Mouse (Mus musculus) limb, embryonic 13.5 days (tissue): ENCODE results near the gene Gm20425. TPM values are rescaled to one million over a fixed set of nuclear protein-coding genes. Genes with fewer than 3 reads are reported as not detected.
A peak's percentile ranks its signal among the peaks of the same experiment; 100 is the strongest.

Experiments used
- ATAC-seq: fragments of 200-750 bp; cut with Nextera tagmentation; 2 replicates; pipeline ENCODE4 v1.8.0; 2017; ENCODE audit warnings: low read depth, moderate number of reproducible peaks, moderate TSS enrichment; ENCODE audit not compliant: low FRiP score
- H3K27ac ChIP-seq: fragments of 300-500 bp; sonication (generic); 2 replicates; pipeline ENCODE4 v1.5.1; 2015; ENCODE audit warnings: inconsistent platforms, mild to moderate bottlenecking, moderate library complexity
- H3K27me3 ChIP-seq: fragments of 300-500 bp; sonication (generic); 2 replicates; pipeline ENCODE4 v1.6.1; 2015; ENCODE audit warnings: mild to moderate bottlenecking, inconsistent platforms
- H3K36me3 ChIP-seq: fragments of 300-500 bp; sonication (generic); 2 replicates; pipeline ENCODE4 v1.6.1; 2015; ENCODE audit warnings: inconsistent platforms, mild to moderate bottlenecking, moderate library complexity
- H3K4me1 ChIP-seq: fragments of 300-500 bp; sonication (generic); 2 replicates; pipeline ENCODE4 v1.6.1; 2015; ENCODE audit warnings: inconsistent platforms
- H3K4me2 ChIP-seq: fragments of 300-500 bp; sonication (generic); replicated peaks from 2 replicates; pipeline ENCODE4 v1.6.1; 2015; ENCODE audit warnings: inconsistent platforms, mild to moderate bottlenecking, moderate library complexity
- H3K4me3 ChIP-seq: fragments of 300-500 bp; sonication (generic); 2 replicates; pipeline ENCODE4 v1.5.1; 2015; ENCODE audit warnings: moderate library complexity, mild to moderate bottlenecking, inconsistent platforms
- H3K9ac ChIP-seq: fragments of 300-500 bp; sonication (generic); 2 replicates; pipeline ENCODE4 v1.6.1; 2015; ENCODE audit warnings: mild to moderate bottlenecking, inconsistent platforms
- H3K9me3 ChIP-seq: fragments of 300-500 bp; sonication (generic); 2 replicates; pipeline ENCODE4 v1.6.1; 2016; ENCODE audit warnings: inconsistent platforms
- WGBS: fragments of 180-500 bp; shearing (Covaris S2); methylation state at CpG from one replicate; pipeline ENCODE4 v1.1.7; 2015; 5-methylcytosine and 5-hydroxymethylcytosine counted together
- polyA plus RNA-seq: library from polyadenylated mRNA; unstranded; fragments of >200 nt; fragmentation: Nextera tagmentation; extraction: Ambion mirVana; gene quantifications from 2 replicates; pipeline ENCODE4 v1.2.1, GENCODE M21; 2015

Gene Gm20425
- polyA plus RNA-seq, 1 experiment from 2014 or later: 1.3 TPM

DNA sequence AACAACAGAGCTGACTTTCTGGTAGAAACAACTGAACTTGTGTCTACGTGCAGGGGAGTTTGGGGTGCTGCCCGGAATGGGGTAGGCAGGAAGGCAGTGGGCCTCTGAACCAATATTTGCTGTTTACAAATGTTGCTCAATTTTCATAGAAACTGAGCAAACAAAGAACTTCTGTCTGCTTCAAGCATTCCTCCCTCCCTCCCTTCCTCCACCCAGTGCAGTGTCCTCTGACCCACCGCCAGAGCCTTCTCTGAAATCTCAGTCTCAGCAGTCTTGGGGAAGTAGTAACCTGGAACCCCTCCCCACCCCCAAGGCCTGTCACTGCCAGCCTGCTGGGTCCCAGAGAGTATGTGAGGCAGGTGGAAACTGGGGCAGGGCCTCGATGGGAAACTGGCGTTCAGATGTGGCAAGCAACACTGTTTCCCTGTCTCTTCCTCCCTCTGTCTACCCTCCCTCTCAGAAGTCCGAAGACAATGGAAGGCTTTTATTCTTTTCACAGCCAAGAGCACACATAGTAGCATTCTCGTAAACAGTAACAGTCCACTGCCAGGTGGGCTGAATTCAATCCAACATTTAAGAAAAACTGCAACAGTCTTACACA, 4.6 kb upstream of the Gm20425 start:
- H3K4me2 ChIP-seq: no peak overlapping the region
- 59% methylated on average over 7 of the region's 7 CpGs for WGBS
- no peak overlapping the region for H3K9ac ChIP-seq
- no peaks in the 10 kb centered on the region for H3K9me3 ChIP-seq
- no peaks in the 10 kb centered on the region for H3K27me3 ChIP-seq
- H3K27ac ChIP-seq: peak overlapping the region; percentile 1
- peaks cover 11% of the 10 kb centered on the region for H3K4me1 ChIP-seq
- no peaks in the 10 kb centered on the region for H3K36me3 ChIP-seq
- ATAC-seq: no peak
- H3K4me3 ChIP-seq: no peak overlapping the region

DNA sequence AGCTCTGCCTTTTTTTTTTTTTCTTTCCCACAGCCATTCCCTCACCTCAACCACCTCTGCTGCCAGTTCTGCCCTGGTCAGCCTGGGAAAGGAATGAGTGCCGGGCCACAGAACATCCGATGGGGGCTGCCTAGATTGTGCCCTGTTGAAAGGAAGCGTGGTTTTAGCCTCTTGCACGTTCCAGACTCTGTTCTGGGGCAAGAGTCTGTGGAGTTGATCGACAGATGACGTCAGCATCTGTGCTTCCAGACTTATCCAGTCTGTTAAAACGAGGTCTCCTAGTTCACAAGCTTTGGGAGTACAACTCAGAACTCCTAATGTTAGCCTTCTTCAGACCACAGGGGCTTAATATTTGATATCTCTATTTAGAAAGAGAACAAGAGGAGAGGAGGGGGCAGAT, 4.0 kb upstream of the Gm20425 start:
- 68% methylated on average over 7 of the region's 7 CpGs for WGBS
- Histone ChIP-seq H3K4me2 (no peak overlapping the region), H3K4me1 (peaks cover 11% of the 10 kb centered on the region), H3K36me3 (no peaks in the 10 kb centered on the region), H3K27ac (peak overlapping the region; percentile 1; the same call in 1 of the 2 replicates), H3K27me3 (no peaks in the 10 kb centered on the region), H3K9ac (no peak overlapping the region), H3K4me3 (no peak overlapping the region), H3K9me3 (no peaks in the 10 kb centered on the region)
- ATAC-seq: no peak

DNA sequence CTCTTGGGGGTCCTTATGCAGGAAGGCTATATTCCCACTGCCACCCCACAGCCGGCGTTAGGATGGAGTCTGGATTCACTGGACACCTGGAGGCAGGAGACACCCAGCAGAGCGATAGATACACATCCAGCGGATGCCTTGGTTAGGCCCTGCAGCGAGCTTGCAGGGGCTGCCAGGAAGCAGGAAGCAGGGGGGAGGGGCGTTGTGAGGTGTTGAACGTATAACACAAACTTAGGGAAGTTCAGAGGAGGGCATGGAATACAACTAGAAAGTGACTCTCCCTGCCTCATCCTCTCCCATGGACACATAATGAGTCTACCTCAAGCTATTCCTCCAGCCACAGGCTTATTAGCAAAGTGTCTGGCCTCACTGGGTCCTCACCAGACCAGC, 2.9 kb upstream of the Gm20425 start:
- Histone ChIP-seq H3K4me3 (no peak overlapping the region), H3K27me3 (no peaks in the 10 kb centered on the region), H3K27ac (no peak overlapping the region), H3K9ac (no peak overlapping the region), H3K4me1 (peaks cover 11% of the 10 kb centered on the region), H3K9me3 (no peaks in the 10 kb centered on the region), H3K36me3 (no peaks in the 10 kb centered on the region), H3K4me2 (no peak overlapping the region)
- ATAC-seq: no peak
- 49% methylated on average over 7 of the region's 7 CpGs for WGBS

DNA sequence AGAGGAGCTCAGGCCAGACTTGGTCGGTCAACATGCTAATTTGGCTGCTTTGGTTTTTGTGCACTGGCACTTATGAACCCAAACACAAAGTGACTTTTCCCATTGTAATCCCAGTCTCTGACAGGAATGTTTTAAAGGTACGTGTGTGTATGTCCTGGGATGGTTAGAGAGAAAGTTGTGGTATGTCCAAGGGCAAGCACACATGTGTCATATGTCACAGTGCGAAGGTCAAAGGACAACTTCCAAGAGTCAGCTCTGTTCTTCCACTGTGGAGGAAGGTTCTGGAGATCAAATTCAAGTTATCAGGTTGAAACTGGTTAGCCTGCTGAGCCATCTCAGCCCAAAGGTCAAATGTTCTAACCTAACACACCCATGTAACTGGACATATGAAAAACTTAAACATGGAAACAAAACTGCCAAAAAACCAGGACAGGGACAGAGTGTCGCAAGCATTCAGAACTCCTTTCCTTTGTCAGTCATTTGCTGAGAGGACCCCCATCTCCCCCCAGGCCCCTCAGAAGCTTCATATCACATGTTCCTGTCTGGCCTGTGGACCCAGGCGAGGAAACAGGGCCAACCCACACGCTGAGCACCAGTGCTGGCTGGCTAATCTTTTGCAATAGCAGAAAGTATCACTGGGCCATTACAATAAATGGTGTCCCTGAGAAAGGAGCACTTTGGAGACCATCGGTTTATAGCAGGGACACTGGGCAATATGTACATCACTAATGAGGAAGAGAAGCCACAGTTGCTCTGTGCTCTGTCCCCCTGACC, 2.3 kb upstream of the Gm20425 start:
- Histone ChIP-seq H3K4me3 (no peak overlapping the region), H3K27ac (no peak overlapping the region), H3K9me3 (no peaks in the 10 kb centered on the region), H3K27me3 (no peaks in the 10 kb centered on the region), H3K36me3 (no peaks in the 10 kb centered on the region), H3K4me2 (no peak overlapping the region), H3K4me1 (peaks cover 11% of the 10 kb centered on the region), H3K9ac (no peak overlapping the region)
- WGBS: 89% methylated on average over 7 of the region's 7 CpGs
- ATAC-seq: no peak

DNA sequence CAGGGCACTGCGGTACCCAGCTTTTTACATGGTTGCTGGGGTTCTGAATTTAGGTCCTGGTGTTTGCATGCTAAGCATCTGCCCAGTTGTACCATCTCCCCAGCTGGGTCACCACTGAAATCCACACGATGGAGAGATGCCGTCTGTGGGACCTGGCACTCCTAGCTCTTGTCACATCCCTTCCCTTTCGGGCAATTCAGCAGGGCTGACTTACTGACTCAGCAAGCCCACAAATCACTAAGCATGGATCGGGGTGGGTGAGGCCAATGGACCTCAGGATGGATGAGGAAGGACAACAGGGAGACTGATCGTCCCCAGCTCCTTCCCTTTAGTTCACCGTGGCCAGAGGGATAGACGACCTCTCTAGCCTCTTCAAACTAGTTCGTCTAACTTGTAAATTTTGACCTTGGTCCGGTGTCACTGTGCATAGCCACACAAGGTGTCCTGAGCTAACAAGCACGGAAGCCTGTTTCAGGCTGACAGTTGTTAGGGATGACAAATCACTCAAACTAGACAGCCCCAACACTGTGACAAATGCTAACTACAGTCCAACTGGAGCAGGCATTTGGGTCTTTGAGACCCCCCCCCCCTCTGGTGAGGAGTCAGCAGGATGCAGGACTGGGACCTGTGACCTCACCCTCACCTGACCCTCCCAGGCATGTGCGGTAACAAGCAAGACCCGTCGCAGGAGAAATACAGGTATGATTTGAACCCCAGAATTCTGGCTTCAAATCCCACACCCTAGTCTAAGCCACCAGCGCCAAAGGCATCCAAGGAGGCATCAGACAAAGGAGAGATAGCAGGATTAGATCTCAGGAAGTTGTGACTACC, 855 bp downstream of the Gm20425 start:
- Histone ChIP-seq H3K4me1 (peaks cover 4% of the 10 kb centered on the region; the same call in 1 of the 2 replicates), H3K36me3 (no peaks in the 10 kb centered on the region), H3K27ac (no peak overlapping the region), H3K27me3 (no peaks in the 10 kb centered on the region), H3K9me3 (no peaks in the 10 kb centered on the region), H3K9ac (no peak overlapping the region), H3K4me3 (no peak overlapping the region), H3K4me2 (no peak overlapping the region)
- ATAC-seq: no peak
- WGBS: 83% methylated on average over 15 of the region's 15 CpGs

DNA sequence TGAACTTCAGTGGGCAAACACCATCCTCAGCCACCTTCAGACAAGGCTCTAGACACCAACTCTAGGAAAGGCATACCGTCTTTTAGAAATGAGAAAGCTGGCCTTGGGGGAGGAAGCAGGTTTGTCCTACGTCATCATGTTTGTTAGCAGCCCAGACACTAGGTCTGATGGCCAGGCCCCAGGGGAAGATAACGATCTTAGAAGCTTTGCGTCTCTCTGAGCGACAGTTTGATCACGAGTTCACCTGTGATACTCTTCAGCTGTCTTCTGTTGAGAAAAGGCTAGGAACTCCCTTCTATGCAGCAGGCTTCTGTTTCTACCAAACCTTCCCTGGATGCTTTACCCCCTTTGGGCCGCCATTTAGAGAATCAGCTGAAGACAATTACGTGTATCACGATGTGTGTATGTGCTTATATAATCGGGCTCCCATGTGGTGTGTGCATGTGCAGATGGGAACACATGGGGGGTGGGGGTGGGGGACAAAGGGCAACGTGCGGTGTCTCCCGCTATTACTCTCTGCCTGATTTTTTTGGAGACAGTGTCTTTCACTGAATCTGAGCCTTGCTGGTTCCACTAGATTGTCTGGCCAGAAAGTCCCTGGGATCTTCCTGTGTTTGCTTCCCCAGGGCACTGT, 1.6 kb downstream of the Gm20425 start:
- Histone ChIP-seq H3K4me1 (peaks cover 4% of the 10 kb centered on the region; the same call in 1 of the 2 replicates), H3K36me3 (no peaks in the 10 kb centered on the region), H3K27ac (no peak overlapping the region), H3K27me3 (no peaks in the 10 kb centered on the region), H3K4me3 (no peak overlapping the region), H3K9me3 (no peaks in the 10 kb centered on the region), H3K4me2 (no peak overlapping the region), H3K9ac (no peak overlapping the region)
- 81% methylated on average over 13 of the region's 13 CpGs for WGBS
- no peak for ATAC-seq

DNA sequence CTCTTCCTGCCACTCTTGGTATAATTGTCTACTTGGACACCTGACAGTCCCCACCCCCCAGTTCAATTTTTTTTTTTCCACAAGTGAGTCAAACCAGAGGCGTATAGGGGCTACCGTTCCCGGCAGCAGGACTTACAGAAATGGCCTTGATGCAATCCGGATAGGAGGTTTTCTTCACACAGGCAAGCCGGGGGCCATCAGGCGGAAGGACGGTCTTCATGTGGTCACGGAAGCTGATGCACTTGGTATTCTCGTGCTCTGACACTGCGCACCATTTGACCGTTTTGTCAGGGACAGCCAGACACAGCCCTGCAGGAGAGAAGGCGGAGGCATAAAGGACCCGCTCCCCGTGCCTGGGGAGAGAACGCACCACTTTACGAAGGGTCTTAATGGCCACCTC, 2.3 kb downstream of the Gm20425 start:
- no peak for ATAC-seq
- Histone ChIP-seq H3K9ac (no peak overlapping the region), H3K4me1 (no peaks in the 10 kb centered on the region), H3K27ac (no peak overlapping the region), H3K4me2 (no peak overlapping the region), H3K9me3 (no peaks in the 10 kb centered on the region), H3K27me3 (no peaks in the 10 kb centered on the region), H3K36me3 (no peaks in the 10 kb centered on the region), H3K4me3 (no peak overlapping the region)
- WGBS: 90% methylated on average over 16 of the region's 16 CpGs

DNA sequence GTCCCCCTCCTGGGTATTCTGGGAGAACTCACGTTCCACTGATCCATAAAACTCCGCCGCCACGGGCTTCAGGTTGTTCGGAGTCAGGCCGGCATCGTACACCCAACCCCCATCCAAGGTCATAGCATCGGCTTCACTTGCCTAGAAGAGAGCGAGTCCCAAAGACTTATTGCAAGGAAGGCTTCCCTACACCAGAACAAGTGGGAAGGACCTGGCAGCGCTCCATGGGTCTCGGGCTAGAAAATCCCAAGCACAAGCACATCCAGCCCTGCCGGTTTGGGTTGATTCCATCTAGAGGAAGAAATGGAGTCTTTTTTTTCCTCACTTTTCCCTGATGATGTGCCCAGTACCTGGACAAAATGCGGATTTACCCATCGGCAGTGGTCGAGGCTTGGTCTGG, 3.3 kb downstream of the Gm20425 start:
- 90% methylated on average over 15 of the region's 15 CpGs for WGBS
- Histone ChIP-seq H3K4me1 (no peaks in the 10 kb centered on the region), H3K9ac (no peak overlapping the region), H3K9me3 (no peaks in the 10 kb centered on the region), H3K36me3 (no peaks in the 10 kb centered on the region), H3K27me3 (no peaks in the 10 kb centered on the region), H3K4me3 (no peak overlapping the region), H3K4me2 (no peak overlapping the region), H3K27ac (no peak overlapping the region)
- ATAC-seq: no peak

DNA sequence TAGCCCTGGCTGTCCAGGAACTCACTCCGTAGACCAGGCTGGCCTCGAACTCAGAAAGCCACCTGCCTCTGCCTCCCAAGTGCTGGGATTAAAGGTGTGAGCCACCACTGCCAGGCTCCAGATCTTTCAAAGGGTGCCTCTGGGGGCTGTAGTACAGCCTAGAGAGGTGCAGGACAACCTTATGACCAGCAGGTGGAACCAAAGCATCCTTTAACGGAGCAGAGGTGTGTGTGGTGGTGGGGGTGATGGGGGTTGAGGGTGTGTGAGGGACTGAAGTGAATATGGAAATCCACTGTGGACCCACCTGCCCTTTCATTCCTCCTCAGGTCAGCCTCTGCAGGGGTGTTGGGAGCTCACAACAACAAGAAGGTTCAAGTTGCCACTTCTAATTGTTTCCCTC, 4.6 kb downstream of the Gm20425 start:
- WGBS: 64% methylated on average over 3 of the region's 3 CpGs
- H3K4me1 ChIP-seq: no peaks in the 10 kb centered on the region
- ATAC-seq: no peak

DNA sequence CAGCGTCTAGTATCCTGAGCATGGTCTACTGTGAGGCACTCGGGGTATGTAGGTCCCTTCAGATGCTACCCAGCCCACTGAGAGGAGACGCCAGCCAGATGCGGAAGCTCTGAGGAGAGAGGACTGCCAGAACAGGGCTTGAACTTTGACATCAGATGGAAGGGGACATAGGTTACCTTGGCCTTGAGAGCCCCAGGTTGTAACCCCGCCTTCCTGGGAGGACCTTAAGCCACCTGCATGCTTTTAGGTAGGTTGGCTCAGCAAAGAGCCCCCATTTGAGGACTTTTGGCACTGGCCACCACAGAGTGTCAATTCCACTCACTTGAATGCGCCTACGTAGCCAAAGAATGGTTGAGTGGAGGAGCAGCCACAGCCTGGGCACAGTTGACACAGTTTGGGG, 5.4 kb downstream of the Gm20425 start:
- H3K36me3 ChIP-seq: no peaks in the 10 kb centered on the region
- no peaks in the 10 kb centered on the region for H3K27me3 ChIP-seq
- H3K4me2 ChIP-seq: no peak overlapping the region
- ATAC-seq: no peak; the same call in 1 of the 2 replicates
- no peak overlapping the region for H3K9ac ChIP-seq
- H3K9me3 ChIP-seq: no peaks in the 10 kb centered on the region
- WGBS: 96% methylated on average over 7 of the region's 7 CpGs
- H3K4me1 ChIP-seq: no peaks in the 10 kb centered on the region
- H3K4me3 ChIP-seq: no peak overlapping the region
- no peak overlapping the region for H3K27ac ChIP-seq

More for the DNA sequence above, 4.6 kb downstream of the Gm20425 start:
- no peaks in the 10 kb centered on the region for H3K27me3 ChIP-seq
- H3K4me2 ChIP-seq: no peak overlapping the region
- H3K27ac ChIP-seq: no peak overlapping the region
- no peak overlapping the region for H3K9ac ChIP-seq
- no peak overlapping the region for H3K4me3 ChIP-seq
- H3K36me3 ChIP-seq: no peaks in the 10 kb centered on the region
- no peaks in the 10 kb centered on the region for H3K9me3 ChIP-seq

DNA sequence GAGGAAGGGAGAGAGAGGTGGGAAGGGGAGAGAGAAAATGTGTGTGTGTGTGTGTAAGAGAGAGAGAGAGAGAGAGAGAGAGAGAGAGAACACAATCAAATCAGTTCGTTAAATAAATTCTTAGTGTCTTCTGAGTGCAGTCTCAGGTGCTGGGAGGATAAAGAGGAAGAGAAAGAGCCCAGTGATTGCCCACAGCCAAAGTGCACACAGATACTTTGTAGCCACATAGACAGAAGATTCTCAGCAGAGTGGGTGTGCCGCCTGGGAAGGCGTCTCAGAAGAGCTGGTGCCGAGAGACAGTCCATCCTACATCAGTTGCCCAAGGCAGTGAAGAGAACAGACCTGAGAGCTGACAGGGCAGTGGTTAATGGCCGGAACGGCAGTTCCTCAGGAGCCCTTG, 15.8 kb downstream of the Gm20425 start:
- no peaks in the 10 kb centered on the region for H3K4me1 ChIP-seq
- WGBS: 84% methylated on average over 6 of the region's 6 CpGs
- no peaks in the 10 kb centered on the region for H3K36me3 ChIP-seq
- H3K9me3 ChIP-seq: no peaks in the 10 kb centered on the region
- no peak overlapping the region for H3K27ac ChIP-seq
- no peaks in the 10 kb centered on the region for H3K27me3 ChIP-seq
- no peak overlapping the region for H3K4me3 ChIP-seq
- H3K4me2 ChIP-seq: no peak overlapping the region
- H3K9ac ChIP-seq: no peak overlapping the region
- no peak for ATAC-seq

DNA sequence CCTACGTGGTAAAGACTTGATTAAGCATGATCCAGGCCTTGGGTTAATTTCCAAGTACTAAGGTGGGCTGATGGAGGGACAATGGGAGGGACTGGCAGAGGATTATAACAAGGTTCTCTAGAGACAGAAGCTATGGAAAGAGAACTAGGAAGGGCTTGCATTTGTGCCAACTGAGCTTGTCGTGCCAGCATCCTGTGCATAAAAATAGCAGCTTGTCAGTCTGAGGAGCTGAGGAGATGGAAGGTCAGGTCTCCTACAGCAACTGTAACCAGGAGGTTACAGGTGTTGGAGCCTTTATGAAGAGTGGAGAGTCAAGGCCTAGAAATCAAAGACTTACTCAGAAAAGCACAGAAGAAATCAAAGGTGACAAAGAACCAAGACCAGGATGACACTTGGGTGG, 16.5 kb downstream of the Gm20425 start:
- H3K9me3 ChIP-seq: no peaks in the 10 kb centered on the region
- no peak for ATAC-seq
- no peaks in the 10 kb centered on the region for H3K4me1 ChIP-seq
- 0 out of 2 replicates have a peak overlapping the region, but pooled peaks have one; percentile 13 for H3K9ac ChIP-seq
- H3K4me3 ChIP-seq: no peak overlapping the region
- no peaks in the 10 kb centered on the region for H3K27me3 ChIP-seq
- no peak overlapping the region for H3K27ac ChIP-seq
- no peaks in the 10 kb centered on the region for H3K36me3 ChIP-seq
- H3K4me2 ChIP-seq: no peak overlapping the region
- 72% methylated on average over 2 of the region's 2 CpGs for WGBS
